Mouse (Mus musculus) spleen, adult 12 weeks (tissue): ENCODE results near the gene Adam26b.
"Not testable (repeated sequence)": the region's sequence is repeated elsewhere in the genome, so short reads cannot be mapped to it uniquely, and the experiment has no call there.

Experiments used
- DNase-seq: peaks from one replicate; pipeline ENCODE4 v3.0.0; 2022; ENCODE audit warnings: low spot score

Gene Adam26b

GRCm38 (mm10) chr8:43528006-43528405 lies at the start of gene Adam26b:
TSS of gene Adam26b (minus strand) at chr8:43528106.
- DNase-seq: not testable (repeated sequence)

DNA sequence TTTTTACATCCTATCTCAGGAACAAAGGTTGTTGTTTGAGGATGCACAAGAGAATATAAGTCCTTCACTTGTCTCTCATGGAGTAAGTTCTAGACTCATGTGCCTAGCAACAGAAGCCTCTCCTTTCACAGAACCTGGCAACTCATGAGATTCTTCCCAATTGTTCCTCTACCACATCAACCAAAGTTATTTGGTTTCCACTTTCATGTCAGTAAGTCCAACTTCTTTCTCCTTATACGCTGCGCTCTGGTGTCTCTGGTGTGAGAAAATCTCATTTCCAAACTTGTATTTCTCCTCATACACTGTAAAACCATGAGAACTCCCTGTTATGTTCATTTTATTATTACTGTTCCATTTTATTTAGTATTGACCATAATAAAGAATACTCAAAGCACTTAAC lies 48.7 kb upstream of the Adam26b start, which contains the start of gene Adam26a:
Adam26a (minus strand) TSS at position 101 of the 400 bp plus-strand sequence.
- DNase-seq: not testable (repeated sequence)
